ENCODE assay signal across 20 mouse cellular contexts in genomic region chr11:32548240-32548639, GRCm38 (mm10). TPM values are rescaled to one million over a fixed set of nuclear protein-coding genes. Genes with fewer than 3 reads are reported as not detected.
DNase-seq lines count a peak whose midpoint lies in the region; ATAC-seq and TF ChIP-seq lines count a peak whose summit lies in the region.
"Had no signal": no experiment of that assay in that cellular context is flagged by ENCODE, and none has a peak within 500 bp of the region (broad histone marks: within the 10 kb centered on the region; RNA-seq: fewer than 3 reads in every experiment).

No protein-coding gene starts in this region.

- no peak for DNase-seq in heart, postnatal 14 days
- DNase-seq in lung, adult 2 months, result no peak
- DNase-seq in lung, postnatal 0 days (ENCODE audit: low spot score), result peak; percentile 64
- no peak for DNase-seq in adrenal gland, adult 2 months
- DNase-seq: adrenal gland, postnatal 10 days; cerebellum, postnatal 10 days; gastrocnemius, postnatal 36 days; kidney, adult 18-20 months; kidney, postnatal 10 days; right cerebral cortex, postnatal 14 days; spleen, adult 18-20 months had no signal

- H3K4me1 ChIP-seq in heart, embryonic 13.5 days, result peaks cover 64% of the 10 kb centered on the region
- peaks cover 64% of the 10 kb centered on the region for H3K4me1 ChIP-seq in lung, embryonic 15.5 days
- peaks cover 26% of the 10 kb centered on the region for H3K4me1 ChIP-seq in lung, adult 2 months (ENCODE audit: control insufficient read depth, insufficient read depth, low read length)
- peaks cover 20% of the 10 kb centered on the region; the same call in 1 of the 2 replicates for H3K4me1 ChIP-seq in lung, postnatal 0 days (ENCODE audit: insufficient read depth, low read depth, low read length)
- H3K4me1 ChIP-seq in midbrain, embryonic 16.5 days (ENCODE audit: control insufficient read depth, insufficient read depth, low read length), result peaks cover 2% of the 10 kb centered on the region; the same call in 1 of the 2 replicates

- no peak for TF ChIP-seq CTCF in lung, adult 2 months (IDR thresholded peaks at IDR 0.05; ENCODE audit: insufficient read depth, low read length)
- no peak for TF ChIP-seq CTCF in lung, postnatal 0 days (IDR thresholded peaks at IDR 0.05)

- 61% methylated on average over 4 of the region's 4 CpGs for WGBS in heart, embryonic 13.5 days
- WGBS in lung, embryonic 15.5 days, result 65% methylated on average over 4 of the region's 4 CpGs
- WGBS in lung, adult 2 months, result 73% methylated on average over 4 of the region's 4 CpGs
- 55% methylated on average over 4 of the region's 4 CpGs for WGBS in lung, postnatal 0 days
- 89% methylated on average over 4 of the region's 4 CpGs for WGBS in midbrain, embryonic 16.5 days

- intact Hi-C loops in heart, postnatal 14 days (cut with DNase I), result no loop called here

- ATAC-seq in heart, embryonic 13.5 days (ENCODE audit: extremely low read depth, insufficient number of reproducible peaks, low FRiP score, low TSS enrichment), result no peak
- peak; percentile 51; the same call in 1 of the 2 replicates for ATAC-seq in lung, embryonic 15.5 days (ENCODE audit: borderline replicate concordance, extremely low read depth, low FRiP score, low TSS enrichment)
- ATAC-seq in lung, postnatal 0 days, result peak; percentile 55
- no peak for ATAC-seq in midbrain, embryonic 16.5 days
- ATAC-seq: forebrain, embryonic 14.5 days; midbrain, embryonic 15.5 days had no signal

- H3K9ac ChIP-seq in heart, embryonic 13.5 days, result no peak overlapping the region
- H3K9ac ChIP-seq in lung, embryonic 15.5 days, result no peak overlapping the region
- no peak overlapping the region for H3K9ac ChIP-seq in lung, postnatal 0 days (replicated peaks; ENCODE audit: low read depth)
- no peak overlapping the region for H3K9ac ChIP-seq in midbrain, embryonic 16.5 days (ENCODE audit: low read depth, low read length)
- H3K9ac ChIP-seq: embryonic facial prominence, embryonic 13.5 days; heart, embryonic 15.5 days; midbrain, embryonic 15.5 days had no signal

- peak; percentile 50; the same call in 1 of the 2 replicates for TF ChIP-seq EP300 in lung, postnatal 0 days (IDR thresholded peaks at IDR 0.05)

- no peak overlapping the region for H3K4me3 ChIP-seq in heart, embryonic 13.5 days
- H3K4me3 ChIP-seq in lung, embryonic 15.5 days, result no peak overlapping the region
- no peak overlapping the region for H3K4me3 ChIP-seq in lung, adult 2 months (replicated peaks; ENCODE audit: extremely low read depth, low read depth, low read length)
- no peak overlapping the region for H3K4me3 ChIP-seq in lung, postnatal 0 days (ENCODE audit: low read depth, low read length)
- H3K4me3 ChIP-seq in midbrain, embryonic 16.5 days (ENCODE audit: low read depth, low read length), result no peak overlapping the region
- H3K4me3 ChIP-seq: embryonic facial prominence, embryonic 13.5 days; heart, embryonic 15.5 days; midbrain, embryonic 15.5 days had no signal

- TF ChIP-seq POLR2A in lung, adult 2 months (IDR thresholded peaks at IDR 0.05; ENCODE audit: borderline replicate concordance, extremely low read depth, low read depth, low read length), result no peak

- H3K27ac ChIP-seq in heart, embryonic 13.5 days (replicated peaks), result peak overlapping the region; percentile 5; the same call in 1 of the 2 replicates
- H3K27ac ChIP-seq in lung, embryonic 15.5 days, result no peak overlapping the region
- H3K27ac ChIP-seq in lung, postnatal 0 days (ENCODE audit: low read length), result no peak overlapping the region
- H3K27ac ChIP-seq in midbrain, embryonic 16.5 days (ENCODE audit: low read length), result no peak overlapping the region
- H3K27ac ChIP-seq: embryonic facial prominence, embryonic 13.5 days; heart, embryonic 15.5 days; midbrain, embryonic 15.5 days had no signal

- no peaks in the 10 kb centered on the region for H3K27me3 ChIP-seq in heart, embryonic 13.5 days (replicated peaks)
- H3K27me3 ChIP-seq in lung, embryonic 15.5 days, result no peaks in the 10 kb centered on the region
- H3K27me3 ChIP-seq in lung, postnatal 0 days (replicated peaks; ENCODE audit: insufficient read depth, low read length), result no peaks in the 10 kb centered on the region
- no peaks in the 10 kb centered on the region for H3K27me3 ChIP-seq in midbrain, embryonic 16.5 days (ENCODE audit: control insufficient read depth, insufficient read depth, low read depth, low read length)
- H3K27me3 ChIP-seq: embryonic facial prominence, embryonic 13.5 days; heart, embryonic 15.5 days; midbrain, embryonic 15.5 days had no signal

- H3K4me2 ChIP-seq in heart, embryonic 13.5 days, result no peak overlapping the region
- H3K4me2 ChIP-seq in lung, embryonic 15.5 days, result no peak overlapping the region
- H3K4me2 ChIP-seq in lung, postnatal 0 days (replicated peaks; ENCODE audit: low read depth, low read length), result no peak overlapping the region
- H3K4me2 ChIP-seq in midbrain, embryonic 16.5 days (ENCODE audit: low read length), result no peak overlapping the region
- H3K4me2 ChIP-seq: embryonic facial prominence, embryonic 13.5 days; heart, embryonic 15.5 days; midbrain, embryonic 15.5 days had no signal

- no peaks in the 10 kb centered on the region for H3K9me3 ChIP-seq in heart, embryonic 13.5 days
- H3K9me3 ChIP-seq in lung, embryonic 15.5 days, result no peaks in the 10 kb centered on the region
- no peaks in the 10 kb centered on the region for H3K9me3 ChIP-seq in lung, postnatal 0 days (ENCODE audit: low read length)
- H3K9me3 ChIP-seq in midbrain, embryonic 16.5 days (replicated peaks; ENCODE audit: control insufficient read depth, low read length, poor library complexity, severe bottlenecking), result no peaks in the 10 kb centered on the region
- H3K9me3 ChIP-seq: embryonic facial prominence, embryonic 13.5 days; heart, embryonic 15.5 days; midbrain, embryonic 15.5 days had no signal

- H3K36me3 ChIP-seq in heart, embryonic 13.5 days, result no peaks in the 10 kb centered on the region
- H3K36me3 ChIP-seq in lung, embryonic 15.5 days, result no peaks in the 10 kb centered on the region
- no peaks in the 10 kb centered on the region for H3K36me3 ChIP-seq in lung, postnatal 0 days (ENCODE audit: insufficient read depth, low read length)
- H3K36me3 ChIP-seq in midbrain, embryonic 16.5 days (ENCODE audit: control insufficient read depth, insufficient read depth, low read length), result no peaks in the 10 kb centered on the region
- H3K36me3 ChIP-seq: embryonic facial prominence, embryonic 13.5 days; heart, embryonic 15.5 days; midbrain, embryonic 15.5 days had no signal

RNA-seq across cellular contexts. Expression of gene Stk10, which starts 15.1 kb away (rescaled TPM):
- 2.3 and 2.6 TPM in 2 replicates for polyA plus RNA-seq in heart, embryonic 13.5 days (2015; fragmentation: Nextera tagmentation; extraction: Ambion mirVana)
- total RNA-seq in heart, postnatal 14 days (2021), result 10 to 100 TPM; 14.3 to 14.5 TPM
- 1.9 and 2.9 TPM in 2 replicates for polyA plus RNA-seq in lung, embryonic 15.5 days (2015; fragmentation: Nextera tagmentation; extraction: Ambion mirVana)
- polyA plus RNA-seq in lung, adult 2 months (2012; rRNA removed), result 19.4 and 22.8 TPM in 2 replicates
- 1.9 and 2.4 TPM in 2 replicates for polyA plus RNA-seq in lung, postnatal 0 days (2015; fragmentation: Nextera tagmentation; extraction: Ambion mirVana)
- 10 to 100 TPM; 11.2 to 13.1 TPM for total RNA-seq in adrenal gland, adult 2 months (2021)
- polyA plus RNA-seq in adrenal gland, adult 2 months (2012; rRNA removed), result 6.0 and 6.7 TPM in 2 replicates
- 1.2 and 1.7 TPM in 2 replicates for polyA plus RNA-seq in midbrain, embryonic 16.5 days (2015; fragmentation: Nextera tagmentation; extraction: Ambion mirVana)

RNA-seq across cellular contexts. Expression of gene Efcab9, which starts 16.4 kb away (rescaled TPM):
- 0.25 TPM in 1 of 2 replicates, not detected in the other for polyA plus RNA-seq in heart, embryonic 13.5 days (2015; fragmentation: Nextera tagmentation; extraction: Ambion mirVana)
- total RNA-seq in heart, postnatal 14 days (2021), result under 1 TPM; 0.57 to 0.68 TPM
- polyA plus RNA-seq in lung, embryonic 15.5 days (2015; fragmentation: Nextera tagmentation; extraction: Ambion mirVana), result 0.58 and 0.81 TPM in 2 replicates
- polyA plus RNA-seq in lung, adult 2 months (2012; rRNA removed), result not detected in 2 replicates
- polyA plus RNA-seq in lung, postnatal 0 days (2015; fragmentation: Nextera tagmentation; extraction: Ambion mirVana), result 0.18 and 0.30 TPM in 2 replicates
- total RNA-seq in adrenal gland, adult 2 months (2021), result 1 to 10 TPM in 1 of 2 experiments, under 1 TPM in 1; 0.66 to 1.8 TPM
- not detected in 2 replicates for polyA plus RNA-seq in adrenal gland, adult 2 months (2012; rRNA removed)
- not detected in 2 replicates for polyA plus RNA-seq in midbrain, embryonic 16.5 days (2015; fragmentation: Nextera tagmentation; extraction: Ambion mirVana)
- total RNA-seq: left cerebral cortex, postnatal 10 days; megakaryocyte-erythroid progenitor cell, adult 5-6 weeks had no signal
- polyA plus RNA-seq: embryonic facial prominence, embryonic 13.5 days; forebrain, embryonic 14.5 days; midbrain, embryonic 15.5 days had no signal

Comparison
In these comparisons a context has a peak if more than half of its experiments do, and no peak if none do; other contexts are left out.
1. ATAC-seq: peak in lung, embryonic 15.5 days (single experiment) and lung, postnatal 0 days (single experiment); none in heart, embryonic 13.5 days (single experiment) and midbrain, embryonic 16.5 days (single experiment).